Mouse (Mus musculus) WW6 (cell line): ENCODE measurements at regions not wholly inside any gene's neighbourhood (a gene's known extent, or its start where the extent isn't known, plus 50 kb on each side); places are given as distances from the start of the nearest gene placed in this dataset.
"Not testable (repeated sequence)": the region's sequence is repeated elsewhere in the genome, so short reads cannot be mapped to it uniquely, and the experiment has no call there.

ENCODE experiments used
- DNase-seq: peaks from one replicate; pipeline ENCODE4 v3.0.0-alpha.2; 2013; ENCODE audit warnings: low read depth, low spot score

GRCm38 (mm10) chr16:51169294-51169693 is 578.3 kb upstream of the Ccdc54 start:
- no peak for DNase-seq

- DNase-seq = no peak
Measured at GRCm38 (mm10) chr16:51160768-51161167, 569.8 kb upstream of the Ccdc54 start.

GRCm38 (mm10) chr16:51138575-51138974 is 547.6 kb upstream of the Ccdc54 start:
- DNase-seq = no peak

- no peak for DNase-seq
Measured at GRCm38 (mm10) chr16:51119835-51120234, 528.9 kb upstream of the Ccdc54 start.

DNA sequence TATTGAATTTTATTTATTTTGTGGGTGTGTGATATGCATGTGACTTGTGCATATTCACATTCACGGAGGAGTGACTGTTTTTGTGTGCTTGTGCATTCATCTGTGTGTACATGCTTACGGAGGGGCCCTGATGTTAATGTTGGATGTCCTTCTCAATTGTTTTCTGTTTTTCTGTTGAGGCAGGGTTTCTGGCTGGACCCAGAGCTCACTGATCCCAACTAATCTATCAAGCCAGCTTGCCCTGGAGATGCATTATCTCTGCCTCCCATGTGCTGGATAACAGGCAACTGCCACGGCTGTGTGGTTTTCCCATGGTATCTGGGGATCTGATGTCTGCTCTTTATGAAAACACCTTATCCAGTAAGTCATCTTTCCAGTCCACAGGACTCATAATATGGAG is 527.4 kb upstream of the Ccdc54 start:
- no peak for DNase-seq

DNA sequence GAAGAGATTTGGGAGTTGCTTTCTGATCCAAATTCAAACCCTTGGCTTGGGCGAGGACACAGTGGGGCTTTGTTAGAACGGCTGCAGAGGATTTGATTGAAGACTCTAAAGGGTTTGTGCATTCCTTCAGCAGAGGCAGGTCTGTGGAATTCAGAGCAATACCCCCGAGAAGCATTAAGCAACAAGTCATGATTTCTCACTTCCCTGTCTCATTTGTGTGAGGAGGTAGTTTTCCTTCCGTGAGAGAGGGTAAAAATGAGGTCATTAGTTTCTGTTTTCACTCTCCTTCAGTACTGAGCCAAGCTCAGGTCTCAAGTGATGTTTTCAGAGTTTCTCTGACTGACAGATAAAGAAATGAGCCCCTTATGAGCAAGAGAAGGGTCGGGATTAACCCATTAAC is 526.9 kb upstream of the Ccdc54 start:
- DNase-seq = no peak

DNA sequence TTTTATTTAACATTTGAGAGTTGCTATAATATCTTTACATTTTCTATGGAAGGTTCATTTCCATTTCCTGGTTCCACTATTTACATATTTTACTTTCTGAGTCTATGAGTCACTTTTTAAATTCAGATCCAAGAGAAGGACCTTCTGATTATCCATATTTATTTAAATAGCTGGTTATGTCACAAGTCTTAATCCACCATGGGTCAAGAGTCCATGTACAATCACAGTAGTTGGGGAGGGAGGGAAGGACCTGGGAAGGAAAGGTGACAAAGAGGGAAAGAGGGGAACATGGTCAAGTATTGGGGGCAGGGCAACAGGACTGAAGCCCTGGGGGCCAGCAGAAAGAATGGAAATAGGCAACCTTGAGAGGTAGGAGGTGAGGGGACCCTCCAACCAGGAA is 518.9 kb upstream of the Ccdc54 start:
- DNase-seq = no peak

DNA sequence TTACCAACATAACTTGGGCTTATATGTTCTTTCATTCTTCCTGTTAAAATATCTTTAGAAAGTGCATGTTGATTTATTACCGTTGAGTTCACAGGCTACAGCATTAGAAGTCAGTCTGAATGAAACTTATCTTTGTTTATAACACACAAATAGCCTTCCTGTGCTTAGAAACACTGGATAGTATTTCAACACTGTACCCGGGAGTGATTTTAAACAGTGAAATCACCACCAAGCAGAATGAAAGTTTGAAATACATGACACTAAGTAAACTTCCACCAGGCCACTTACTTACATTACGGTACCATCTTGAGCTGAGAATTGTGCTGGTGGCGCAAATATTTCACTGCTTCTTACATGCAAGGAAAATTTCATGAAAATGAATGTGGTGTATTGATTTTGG is 516.5 kb upstream of the Ccdc54 start:
- no peak for DNase-seq

DNA sequence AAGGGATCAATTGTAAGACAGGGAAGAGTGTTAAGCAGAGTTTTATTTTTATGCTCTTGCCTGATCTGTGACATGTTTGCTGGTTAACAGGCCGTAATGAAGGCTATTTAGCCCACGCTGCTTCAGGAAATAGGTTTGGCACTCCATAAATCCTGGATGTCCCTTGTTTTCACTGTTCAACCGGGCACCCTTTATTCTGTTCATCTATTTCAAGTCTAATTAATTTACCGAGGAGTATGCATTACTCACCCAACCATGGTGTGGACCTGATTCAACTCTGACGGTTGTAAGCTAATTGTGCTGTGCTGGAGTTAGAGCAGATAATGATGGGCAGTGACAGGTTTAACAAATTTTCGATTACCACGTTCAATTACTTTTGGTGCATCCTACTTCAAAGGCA is 495.6 kb upstream of the Ccdc54 start:
- DNase-seq = no peak

DNA sequence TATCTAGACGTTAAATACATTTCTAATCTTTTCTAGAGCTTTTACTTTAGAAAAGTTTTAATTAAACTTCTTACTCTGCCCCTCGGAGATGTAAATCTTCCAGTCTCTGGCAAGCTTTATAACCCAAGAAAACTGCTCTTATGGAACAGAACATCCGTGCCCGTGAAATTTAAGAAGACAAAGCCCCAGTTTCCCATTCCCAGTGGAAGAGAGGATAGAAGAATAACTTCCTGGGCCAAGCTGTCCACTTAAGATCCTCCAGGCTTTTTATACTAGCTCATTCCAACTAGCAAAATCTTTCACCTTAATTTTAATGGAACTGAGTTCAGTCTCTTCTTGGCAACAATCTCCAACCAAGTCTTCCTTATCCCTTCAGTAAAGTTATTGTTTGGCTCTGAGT is 489.2 kb upstream of the Ccdc54 start:
- no peak for DNase-seq

GRCm38 (mm10) chr16:51048650-51049049 is 457.7 kb upstream of the Ccdc54 start:
- DNase-seq = no peak

GRCm38 (mm10) chr16:51048169-51048568 is 457.2 kb upstream of the Ccdc54 start:
- DNase-seq = no peak

GRCm38 (mm10) chr16:51041311-51041710 is 450.4 kb upstream of the Ccdc54 start:
- no peak for DNase-seq

DNA sequence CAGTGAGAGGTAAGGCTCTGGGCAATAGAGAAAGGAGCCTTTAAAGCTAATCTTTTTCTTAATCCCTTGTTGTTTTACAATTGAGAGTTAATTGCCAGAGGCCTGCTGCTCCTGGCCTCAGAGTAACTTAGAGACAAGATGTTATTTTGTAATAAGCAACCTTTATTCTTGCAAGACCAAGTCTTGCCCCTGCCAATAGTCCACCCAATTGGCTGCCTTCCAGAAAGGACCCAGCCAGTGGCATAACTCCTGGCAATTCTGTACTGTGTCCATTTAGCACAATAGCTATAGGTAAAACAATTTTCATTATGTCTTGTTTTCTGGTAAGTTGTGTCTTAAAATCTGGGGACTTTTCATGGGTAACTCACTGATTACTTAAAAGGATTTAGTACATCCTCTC is 411.9 kb upstream of the Ccdc54 start:
- no peak for DNase-seq

GRCm38 (mm10) chr16:50964395-50964794 is 373.4 kb upstream of the Ccdc54 start:
- no peak for DNase-seq

GRCm38 (mm10) chr16:50944091-50944490 is 353.1 kb upstream of the Ccdc54 start:
- DNase-seq = no peak

DNA sequence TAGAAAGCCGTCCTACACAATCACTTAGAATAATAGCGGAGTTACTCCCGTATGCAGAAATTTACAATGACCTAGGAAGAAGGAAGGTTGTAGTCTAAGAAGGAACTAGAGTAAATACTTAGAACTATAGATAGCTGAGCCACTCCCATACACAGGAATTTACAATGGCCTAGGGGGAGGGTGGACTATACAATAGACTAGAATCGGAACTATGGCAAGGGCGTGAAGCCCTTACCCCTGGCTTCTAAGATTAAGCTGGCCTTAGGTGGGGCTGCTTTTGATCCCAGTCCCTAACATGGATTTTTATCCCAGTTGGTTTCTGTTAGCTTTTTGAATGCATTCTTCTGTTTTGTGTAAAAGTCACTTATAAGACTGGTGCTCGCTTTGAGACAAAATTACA is 352.6 kb upstream of the Ccdc54 start:
- DNase-seq = not testable (repeated sequence)

DNA sequence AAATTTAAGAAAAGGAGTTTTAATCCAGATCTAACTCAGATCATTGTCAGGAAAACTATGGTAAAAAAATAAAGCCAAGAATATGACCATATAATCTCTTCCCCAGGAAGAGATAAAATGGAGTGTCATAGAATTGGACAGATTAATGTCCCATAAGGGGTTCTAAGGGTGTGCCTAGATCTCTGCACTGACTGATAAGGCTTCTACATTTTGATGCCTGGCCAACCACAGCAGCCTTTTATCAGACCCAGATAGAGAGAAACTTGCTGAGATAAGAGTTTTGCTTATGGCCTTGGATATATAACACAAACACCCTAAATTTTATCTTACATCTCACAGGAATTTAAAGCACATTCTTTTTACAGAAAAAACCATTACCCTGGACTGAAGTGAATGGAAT is 351.3 kb upstream of the Ccdc54 start:
- no peak for DNase-seq

GRCm38 (mm10) chr16:50939316-50939715 is 348.4 kb upstream of the Ccdc54 start:
- DNase-seq = no peak

DNA sequence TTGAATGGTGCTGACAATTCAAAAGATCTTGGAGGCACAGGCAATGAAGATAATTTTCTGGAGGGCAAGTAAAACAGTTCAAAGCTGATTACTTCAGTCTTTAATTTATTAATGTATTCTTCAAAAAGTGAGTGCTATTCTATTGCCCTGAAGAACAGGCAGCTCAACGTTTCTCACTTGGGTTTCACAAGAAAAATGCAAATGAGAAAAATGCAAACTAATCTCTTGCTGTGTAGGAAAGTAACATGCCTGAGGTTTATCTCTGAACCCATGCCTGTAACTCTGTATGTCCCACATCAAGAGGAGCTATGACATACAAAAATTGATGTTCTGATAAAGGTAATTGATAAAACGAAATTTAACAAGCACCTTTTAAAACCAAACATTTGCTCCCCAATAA is 316.8 kb upstream of the Ccdc54 start:
- no peak for DNase-seq

GRCm38 (mm10) chr16:50899151-50899550 is 308.2 kb upstream of the Ccdc54 start:
- DNase-seq = no peak

DNA sequence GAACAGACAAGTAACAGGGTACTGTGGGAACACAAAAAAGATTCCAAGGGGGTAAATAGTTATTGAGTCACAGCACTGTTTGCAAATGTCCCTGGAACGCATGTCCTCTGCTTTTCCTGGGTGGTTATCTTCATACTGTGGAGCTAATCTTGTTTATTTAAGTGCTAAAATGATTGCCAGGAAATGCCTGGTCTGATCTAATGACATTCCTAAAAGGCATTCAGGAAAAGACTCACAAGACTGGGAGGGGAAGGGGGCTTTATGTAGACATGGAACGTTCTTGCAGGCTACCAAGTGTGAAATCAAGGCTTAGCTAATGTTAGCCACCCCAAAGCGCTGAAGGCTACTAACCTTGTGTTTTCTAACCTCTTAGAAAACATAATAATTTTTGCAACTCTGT is 287.0 kb upstream of the Ccdc54 start:
- no peak for DNase-seq

DNA sequence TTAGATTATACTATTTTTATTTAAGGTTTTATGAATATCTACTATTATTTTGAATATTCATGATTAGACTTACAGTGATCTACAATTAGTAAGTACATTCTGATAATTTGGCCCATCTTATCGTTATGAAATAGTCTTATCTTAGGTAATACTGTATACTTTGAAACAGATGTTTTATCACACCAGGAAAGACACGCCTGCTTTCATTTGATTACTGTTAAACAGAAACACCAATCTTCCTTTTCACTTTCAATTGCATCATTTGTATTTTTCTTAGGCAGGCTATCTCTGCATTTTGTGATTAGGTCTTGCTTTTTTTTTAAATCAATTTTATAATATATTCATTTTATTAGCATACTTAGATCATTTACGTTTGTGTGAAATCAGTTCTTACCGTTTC is 280.4 kb upstream of the Ccdc54 start:
- no peak for DNase-seq

GRCm38 (mm10) chr16:50863565-50863964 is 272.6 kb upstream of the Ccdc54 start:
- DNase-seq = no peak

DNA sequence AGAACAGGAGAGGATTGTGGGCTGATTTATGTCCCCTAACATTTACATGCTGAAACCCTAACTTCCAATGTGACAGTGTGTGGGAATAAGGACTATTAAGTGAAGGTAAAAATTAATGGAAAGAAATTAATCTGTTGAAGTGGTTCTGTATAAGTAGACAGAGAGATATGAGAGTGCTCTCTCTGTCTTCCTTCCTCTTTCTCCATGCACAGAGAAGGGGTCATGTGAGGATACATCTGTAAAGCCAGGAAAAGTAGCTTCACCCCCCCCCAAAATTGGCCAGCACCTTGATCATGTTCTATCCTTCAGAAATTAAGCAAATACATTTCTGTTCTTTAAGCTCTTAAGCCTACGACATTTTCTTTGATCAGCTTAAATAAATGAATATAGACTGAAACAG is 268.6 kb upstream of the Ccdc54 start:
- no peak for DNase-seq
